Comparison of ENCODE assay signal across 8 mouse cellular contexts in the genomic region with DNA sequence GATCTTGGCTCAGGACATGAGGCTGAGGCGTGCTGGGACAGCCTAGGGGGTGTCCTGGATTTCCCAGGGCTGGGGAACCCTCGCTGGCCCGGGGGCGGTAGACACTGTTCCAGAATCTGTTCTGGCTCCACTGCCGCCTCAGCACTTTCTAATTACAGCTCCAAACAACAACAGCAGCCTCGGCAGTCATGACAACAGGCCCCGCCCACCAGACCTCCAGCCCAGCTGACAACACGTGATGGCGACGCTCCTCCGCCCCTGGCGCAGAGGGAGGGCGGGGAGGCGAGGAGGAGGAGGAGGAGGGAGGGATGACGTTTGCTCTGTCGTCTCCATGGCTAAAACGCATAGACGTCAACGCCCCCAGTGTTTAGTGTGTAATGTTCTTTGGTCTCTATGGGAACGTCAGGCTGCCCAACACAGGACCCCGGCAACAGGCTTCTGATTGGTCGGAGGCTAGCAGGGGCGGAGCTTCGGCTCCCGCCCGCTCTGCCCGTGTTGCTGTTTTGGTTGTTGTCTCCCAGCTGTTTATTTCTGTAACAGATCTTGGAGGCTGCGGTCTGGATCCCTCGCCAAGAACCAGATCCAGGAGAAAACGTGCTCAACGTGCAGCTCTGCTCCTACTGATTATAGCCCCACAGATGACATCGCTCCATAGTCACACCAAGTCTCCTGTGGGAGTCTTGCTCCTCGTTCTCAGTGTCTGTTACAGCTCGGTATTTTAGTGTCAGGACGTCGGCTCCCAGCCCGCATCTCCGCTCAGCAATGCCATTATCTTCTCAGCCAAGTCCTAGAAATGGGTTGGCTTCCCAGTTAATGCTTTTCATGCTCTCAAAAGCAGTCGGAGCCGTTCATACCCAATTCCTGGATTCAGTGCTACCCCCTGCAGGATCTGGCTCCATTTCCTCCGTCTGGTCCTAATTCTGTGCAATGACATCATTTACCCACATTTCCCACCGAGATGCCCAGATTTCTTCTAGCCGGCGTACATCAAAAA. TPM values are rescaled to one million over a fixed set of nuclear protein-coding genes. Genes with fewer than 3 reads are reported as not detected.
DNase-seq lines count a peak whose midpoint lies in the region; ATAC-seq and TF ChIP-seq lines count a peak whose summit lies in the region.

No protein-coding gene starts in this region.

- no peaks in the 10 kb centered on the region for H3K9me3 ChIP-seq in heart, embryonic 12.5 days (replicated peaks)
- H3K9me3 ChIP-seq in kidney, postnatal 0 days (replicated peaks; ENCODE audit: low read length) = no peaks in the 10 kb centered on the region
- H3K9me3 ChIP-seq in liver, embryonic 11.5 days (ENCODE audit: control insufficient read depth, low read length) = no peaks in the 10 kb centered on the region
- no peaks in the 10 kb centered on the region for H3K9me3 ChIP-seq in stomach, embryonic 14.5 days (ENCODE audit: control insufficient read depth, low read depth, low read length)

- no peaks in the 10 kb centered on the region for H3K36me3 ChIP-seq in heart, embryonic 12.5 days
- no peaks in the 10 kb centered on the region for H3K36me3 ChIP-seq in kidney, postnatal 0 days (ENCODE audit: insufficient read depth, low read length)
- no peaks in the 10 kb centered on the region for H3K36me3 ChIP-seq in liver, embryonic 11.5 days (ENCODE audit: control insufficient read depth, insufficient read depth, low read length)
- H3K36me3 ChIP-seq in stomach, embryonic 14.5 days (ENCODE audit: control insufficient read depth, insufficient read depth, low read length) = no peaks in the 10 kb centered on the region

- peaks cover 57% of the 10 kb centered on the region for H3K4me1 ChIP-seq in heart, embryonic 12.5 days (replicated peaks)
- H3K4me1 ChIP-seq in kidney, postnatal 0 days (replicated peaks; ENCODE audit: insufficient read depth, low read length) = peaks cover 37% of the 10 kb centered on the region
- H3K4me1 ChIP-seq in liver, embryonic 11.5 days (replicated peaks; ENCODE audit: control insufficient read depth, insufficient read depth, low read length) = peaks cover 16% of the 10 kb centered on the region
- H3K4me1 ChIP-seq in stomach, embryonic 14.5 days (ENCODE audit: control insufficient read depth, insufficient read depth, low read length) = peaks cover 23% of the 10 kb centered on the region

- no peaks in the 10 kb centered on the region for H3K27me3 ChIP-seq in heart, embryonic 12.5 days (replicated peaks)
- H3K27me3 ChIP-seq in kidney, postnatal 0 days (ENCODE audit: insufficient read depth, low read length) = no peaks in the 10 kb centered on the region
- H3K27me3 ChIP-seq in liver, embryonic 11.5 days (replicated peaks; ENCODE audit: control insufficient read depth, insufficient read depth, low read length) = no peaks in the 10 kb centered on the region
- no peaks in the 10 kb centered on the region for H3K27me3 ChIP-seq in stomach, embryonic 14.5 days (ENCODE audit: control insufficient read depth, insufficient read depth, low read length)

- H3K9ac ChIP-seq in heart, embryonic 12.5 days = peak overlapping the region; percentile 70
- peak overlapping the region; percentile 52 for H3K9ac ChIP-seq in kidney, postnatal 0 days (ENCODE audit: low read depth, low read length)
- peak overlapping the region; percentile 65 for H3K9ac ChIP-seq in liver, embryonic 11.5 days (ENCODE audit: low read depth, low read length)
- H3K9ac ChIP-seq in stomach, embryonic 14.5 days (replicated peaks; ENCODE audit: low read depth, low read length) = peak overlapping the region; percentile 50; the same call in 1 of the 2 replicates

- H3K4me2 ChIP-seq in heart, embryonic 12.5 days = peak overlapping the region; percentile 71
- peak overlapping the region; percentile 80 for H3K4me2 ChIP-seq in kidney, postnatal 0 days (ENCODE audit: low read length)
- peak overlapping the region; percentile 96 for H3K4me2 ChIP-seq in liver, embryonic 11.5 days
- H3K4me2 ChIP-seq in stomach, embryonic 14.5 days (replicated peaks; ENCODE audit: low read depth, low read length) = peak overlapping the region; percentile 71

- DNase-seq in B cell, adult 2 months = peak; percentile 98 to 99
- peak; percentile 99 for DNase-seq in brain, adult 2 months (ENCODE audit: low read depth, low spot score)
- peak; percentile 100 for DNase-seq in kidney, postnatal 0 days (ENCODE audit: low spot score)
- DNase-seq in liver, embryonic 11.5 days (ENCODE audit: low spot score) = peak; percentile 97
- DNase-seq in naive thymus-derived CD4-positive, alpha-beta T cell, adult 2 months (ENCODE audit: low read depth) = peak; percentile 100

- ATAC-seq in erythroblast, adult 5-6 weeks (replicated peaks; ENCODE audit: low FRiP score, poor library complexity, severe bottlenecking) = peak; percentile 95
- ATAC-seq in heart, embryonic 12.5 days (ENCODE audit: insufficient number of reproducible peaks, low FRiP score) = peak; percentile 97
- peak; percentile 98 for ATAC-seq in kidney, postnatal 0 days (replicated peaks; ENCODE audit: low FRiP score, low read depth)
- peak; percentile 98 for ATAC-seq in liver, embryonic 11.5 days (replicated peaks; ENCODE audit: low FRiP score)
- peak; percentile 96 for ATAC-seq in stomach, embryonic 14.5 days (ENCODE audit: insufficient number of reproducible peaks, insufficient read depth, low FRiP score, low read depth)

- WGBS in heart, embryonic 12.5 days = under 1% methylated on average over 44 of the region's 44 CpGs
- WGBS in kidney, postnatal 0 days = under 1% methylated on average over 43 of the region's 44 CpGs
- WGBS in liver, embryonic 11.5 days = 3% methylated on average over 44 of the region's 44 CpGs
- 2% methylated on average over 44 of the region's 44 CpGs for WGBS in stomach, embryonic 14.5 days

- peak overlapping the region; percentile 95 for H3K27ac ChIP-seq in heart, embryonic 12.5 days (ENCODE audit: poor library complexity, severe bottlenecking)
- peak overlapping the region; percentile 95 for H3K27ac ChIP-seq in kidney, postnatal 0 days
- peak overlapping the region; percentile 57; the same call in 1 of the 2 replicates for H3K27ac ChIP-seq in liver, embryonic 11.5 days (ENCODE audit: low read depth, low read length)
- H3K27ac ChIP-seq in stomach, embryonic 14.5 days (ENCODE audit: low read length) = peak overlapping the region; percentile 94

- TF ChIP-seq CTCF in kidney, postnatal 0 days (IDR thresholded peaks at IDR 0.05; ENCODE audit: low read depth) = peak; percentile 46

- H3K4me3 ChIP-seq in heart, embryonic 12.5 days = peak overlapping the region; percentile 53
- H3K4me3 ChIP-seq in kidney, postnatal 0 days (replicated peaks; ENCODE audit: low read depth, low read length) = peak overlapping the region; percentile 31; the same call in 1 of the 2 replicates
- peak overlapping the region; percentile 55 for H3K4me3 ChIP-seq in liver, embryonic 11.5 days (ENCODE audit: low read depth, low read length)
- peak overlapping the region; percentile 40 for H3K4me3 ChIP-seq in stomach, embryonic 14.5 days (ENCODE audit: low read depth, low read length)

RNA-seq across cellular contexts. Expression of gene Fos, which starts 18.3 kb away (rescaled TPM):
- total RNA-seq in erythroblast, adult 5-6 weeks (2015; ENCODE audit: low replicate concordance) = 40.3 and 41.9 TPM in 2 replicates
- 25.0 and 32.1 TPM in 2 replicates for total RNA-seq in erythroblast, adult 5-6 weeks (2017; ENCODE audit: low replicate concordance)
- 5.9 and 8.1 TPM in 2 replicates for polyA plus RNA-seq in heart, embryonic 12.5 days (2016; fragmentation: Nextera tagmentation; extraction: Ambion mirVana)
- 3.5 and 3.9 TPM in 2 replicates for polyA plus RNA-seq in kidney, postnatal 0 days (2015; fragmentation: Nextera tagmentation; extraction: Ambion mirVana)
- 1.3 and 1.6 TPM in 2 replicates for polyA plus RNA-seq in liver, embryonic 11.5 days (2014; fragmentation: Nextera tagmentation; extraction: Ambion mirVana)
- polyA plus RNA-seq in stomach, embryonic 14.5 days (2014; fragmentation: Nextera tagmentation; extraction: Ambion mirVana) = 8.6 and 9.1 TPM in 2 replicates

Comparison
In these comparisons a context has a peak if more than half of its experiments do, and no peak if none do; other contexts are left out.
1. Peak in every context shown above with its lines: DNase-seq, ATAC-seq, H3K4me3 ChIP-seq and H3K27ac ChIP-seq.